Mouse (Mus musculus) subcutaneous adipose tissue, adult 2 months (tissue): ENCODE results near the gene Srm. TPM values are rescaled to one million over a fixed set of nuclear protein-coding genes. Genes with fewer than 3 reads are reported as not detected.

ENCODE experiments used
- polyA plus RNA-seq: library from polyadenylated mRNA; depleted of rRNA; stranded (reverse); fragments of >200 nt; gene quantifications from 2 replicates; pipeline ENCODE4 v1.2.3, GENCODE M21; 2012; ENCODE audit warnings: low replicate concordance; rRNA removed

The Srm gene
- 74.3 and 150 TPM in 2 replicates for polyA plus RNA-seq

GRCm38 (mm10) chr4:148591171-148591630, at the start of gene Srm:
Gene Srm (plus strand): TSS chr4:148591503.

GRCm38 (mm10) chr4:148558297-148559000, 32.9 kb upstream of the Srm start, which contains the start of gene Exosc10:
Gene Exosc10 (plus strand): TSS chr4:148558429.

GRCm38 (mm10) chr4:148602357-148603120, 11.2 kb downstream of the Srm start, which contains the start of gene Masp2:
Gene Masp2 (plus strand): TSS chr4:148602554.

GRCm38 (mm10) chr4:148626623-148627185, 35.4 kb downstream of the Srm start, which contains the start of gene Tardbp:
Gene Tardbp (minus strand): TSS chr4:148627019.

GRCm38 (mm10) chr4:148643291-148644156, 52.2 kb downstream of the Srm start, which contains the start of gene Gm572:
Gene Gm572 (plus strand): TSS chr4:148643317.

Other genes starting within 250 kb of the Srm start
- 11.3 and 33.7 TPM in 2 replicates for gene Ubiad1, start 146.7 kb upstream of the Srm start, polyA plus RNA-seq
- 27.1 and 35.8 TPM in 2 replicates for gene Mtor, start 142.9 kb upstream of the Srm start, polyA plus RNA-seq
- gene Angptl7, start 91.0 kb upstream of the Srm start, polyA plus RNA-seq: 0.30 and 4.1 TPM in 2 replicates
- 21.3 and 56.3 TPM in 2 replicates for gene Exosc10, start 33.1 kb upstream of the Srm start, polyA plus RNA-seq
- gene Masp2, start 11.1 kb downstream of the Srm start, polyA plus RNA-seq: 3.2 and 6.8 TPM in 2 replicates
- gene Tardbp, start 35.5 kb downstream of the Srm start, polyA plus RNA-seq: 92.8 and 129 TPM in 2 replicates
- not detected in 2 replicates for gene Gm572, start 51.8 kb downstream of the Srm start, polyA plus RNA-seq
- gene Casz1, start 212.9 kb downstream of the Srm start, polyA plus RNA-seq: 7.9 and 18.2 TPM in 2 replicates